Mouse (Mus musculus): ENCODE measurements at regions not wholly inside any gene's neighbourhood (a gene's known extent, or its start where the extent isn't known, plus 50 kb on each side); places are given as distances from the start of the nearest gene placed in this dataset.

DNA sequence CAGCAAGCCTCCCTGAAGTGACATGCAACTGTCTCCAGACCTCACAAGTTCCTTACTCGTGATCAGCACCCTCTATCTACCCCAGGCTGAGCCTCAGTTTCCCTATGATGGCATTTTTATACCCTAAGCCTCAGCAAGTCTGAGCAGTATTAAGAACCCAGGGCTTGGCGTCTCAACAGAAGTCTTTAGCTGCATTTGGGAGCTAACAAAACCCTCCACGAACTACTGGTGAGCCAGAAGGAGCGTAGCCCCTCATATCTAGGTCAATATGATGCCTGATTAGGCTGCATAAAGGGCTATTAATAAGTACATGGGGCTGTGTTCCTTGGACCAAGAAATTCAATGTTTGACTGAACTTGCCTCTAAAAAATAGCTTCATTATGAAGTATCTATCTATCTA lies 600.4 kb downstream of the Tox3 start:
- no peak for DNase-seq

DNA sequence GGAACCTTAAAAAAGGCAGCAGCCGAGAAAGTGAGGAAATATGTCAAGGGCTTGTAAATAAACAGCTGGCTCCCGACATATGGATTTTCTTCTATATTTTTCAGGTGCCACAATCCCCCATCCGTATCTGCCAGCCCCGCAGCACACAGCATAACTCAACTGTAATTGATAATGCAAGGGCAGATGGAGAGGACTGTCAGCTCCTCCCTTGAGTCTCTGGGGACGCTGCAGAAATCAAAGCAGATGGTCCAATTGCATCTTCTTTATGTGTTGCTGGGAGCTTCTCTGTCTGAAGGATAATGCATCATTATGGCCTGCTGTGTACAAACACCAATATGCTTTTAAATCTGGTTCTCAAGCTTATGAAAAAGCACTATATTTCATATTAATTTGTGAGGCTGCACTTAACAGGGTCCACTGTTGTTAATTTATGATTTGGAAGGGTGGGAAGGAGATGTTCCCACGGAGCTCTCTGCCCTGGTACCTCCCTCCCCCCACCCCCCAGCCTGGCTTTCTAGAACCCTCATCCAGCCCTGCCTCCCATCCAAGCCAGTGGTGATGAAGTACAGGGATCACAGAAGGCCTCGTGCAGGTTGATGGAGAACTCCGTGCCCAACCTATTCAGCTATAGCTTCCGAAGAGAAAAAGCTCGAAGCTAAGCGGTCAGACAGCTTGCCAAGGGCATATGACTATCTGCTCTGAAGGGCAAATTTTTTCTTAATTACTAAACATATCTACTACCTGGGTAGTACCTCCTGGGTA lies 603.7 kb downstream of the Tox3 start:
- no peak for DNase-seq

DNA sequence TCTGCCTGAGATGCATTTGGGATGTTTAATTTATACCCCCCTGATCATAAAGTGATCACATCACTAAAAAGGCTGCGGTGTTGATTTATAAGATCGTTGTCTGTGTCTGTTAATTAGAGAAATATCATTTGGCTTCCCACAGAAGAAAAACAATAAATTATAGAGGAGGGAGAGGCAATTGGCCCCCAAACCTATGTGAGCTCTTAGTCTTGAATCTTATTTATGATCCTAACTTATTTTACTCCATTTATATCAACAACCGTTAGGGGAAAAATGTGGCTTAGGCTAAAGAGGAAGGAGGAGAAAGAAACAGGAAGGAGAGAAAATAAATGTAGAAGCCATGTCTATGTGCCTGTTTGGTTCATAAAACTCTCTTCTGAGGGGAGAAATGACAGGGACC lies 609.5 kb downstream of the Tox3 start:
- no peak for DNase-seq

DNA sequence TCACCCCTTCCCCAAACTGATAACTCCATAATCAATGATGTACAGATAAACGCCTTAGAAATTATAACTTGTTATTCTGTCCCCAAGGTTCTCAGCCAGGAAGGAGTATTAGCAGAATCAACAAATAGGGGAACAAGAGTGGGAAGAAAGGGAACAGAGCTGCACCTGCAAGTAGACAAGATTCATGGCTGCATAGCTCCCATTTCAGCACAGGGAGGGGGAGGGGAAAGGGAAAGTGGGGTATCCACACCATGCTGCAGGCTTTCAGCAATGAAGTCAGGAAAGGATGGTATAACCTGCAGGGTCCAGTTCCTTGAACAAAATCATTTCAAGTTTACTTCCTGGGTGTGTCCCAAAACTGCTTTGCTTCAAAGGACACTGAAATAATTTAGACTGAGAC lies 610.5 kb downstream of the Tox3 start:
- no peak for DNase-seq

DNA sequence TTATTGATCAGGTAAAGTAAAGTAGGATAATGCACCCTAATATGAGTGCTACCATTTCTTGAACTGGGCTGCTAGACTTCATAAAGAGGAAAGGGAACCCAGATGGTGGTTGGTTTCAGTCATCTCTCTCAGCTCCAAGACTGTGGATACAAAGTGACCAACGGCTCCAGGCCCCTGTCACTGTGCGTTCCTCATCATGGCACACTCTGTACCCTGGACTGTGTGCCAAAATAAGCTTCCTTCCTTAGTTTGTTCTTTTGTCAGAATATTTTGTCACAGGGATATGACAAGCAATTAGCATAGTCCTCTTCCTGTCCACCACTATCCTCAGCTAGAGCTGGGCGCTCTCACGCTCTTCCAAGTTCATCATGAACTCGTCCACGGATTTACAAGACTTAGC lies 620.9 kb downstream of the Tox3 start:
- peak; percentile 8 to 40 for DNase-seq

DNA sequence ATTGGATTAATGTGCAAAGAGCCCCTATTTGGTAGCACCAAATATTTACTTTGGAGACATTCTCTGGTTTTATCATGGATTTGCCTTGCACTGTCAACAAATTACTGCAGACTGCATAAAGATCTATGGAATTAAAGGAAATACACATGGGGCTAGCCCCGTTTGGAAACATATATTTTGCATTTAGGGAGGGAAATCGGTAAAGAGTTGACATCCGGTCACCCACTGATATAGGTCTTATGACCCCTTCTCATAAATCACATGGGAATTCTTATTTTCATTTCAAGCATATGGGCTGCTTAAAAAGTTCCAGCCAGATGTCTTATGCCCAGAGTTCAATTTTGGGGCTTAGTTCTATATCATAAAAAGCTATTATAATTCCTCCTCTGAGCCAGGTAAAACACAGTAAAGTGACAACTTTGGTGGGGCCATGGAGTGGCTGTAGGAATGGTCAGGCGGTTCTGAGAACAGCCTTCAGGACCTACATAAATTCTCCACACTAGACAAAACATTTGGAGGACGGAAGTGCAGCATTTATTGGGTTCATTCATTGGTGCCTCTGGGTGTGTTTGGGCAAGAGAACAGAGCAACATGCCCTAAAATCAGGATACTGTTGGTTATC lies 626.3 kb downstream of the Tox3 start:
- DNase-seq = no peak

DNA sequence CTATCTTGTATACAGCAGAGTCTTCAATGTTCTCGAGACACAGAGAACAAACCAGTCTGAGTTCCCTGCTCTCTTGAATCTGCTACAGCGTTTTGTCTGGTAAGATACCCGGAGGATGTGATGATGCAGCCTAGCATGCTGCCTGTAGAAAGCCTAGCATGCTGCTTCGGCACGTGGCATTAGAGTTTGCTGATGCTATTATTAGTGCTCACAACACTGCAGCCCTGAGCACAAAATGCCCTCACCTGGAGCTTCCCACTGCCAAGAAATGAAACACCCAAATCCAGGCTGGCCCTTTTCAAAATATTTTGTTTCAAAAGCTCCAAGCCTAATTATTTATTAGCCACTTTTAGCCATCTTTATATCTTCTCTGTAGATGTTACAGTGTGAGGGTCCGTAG lies 634.3 kb downstream of the Tox3 start:
- DNase-seq = no peak

DNA sequence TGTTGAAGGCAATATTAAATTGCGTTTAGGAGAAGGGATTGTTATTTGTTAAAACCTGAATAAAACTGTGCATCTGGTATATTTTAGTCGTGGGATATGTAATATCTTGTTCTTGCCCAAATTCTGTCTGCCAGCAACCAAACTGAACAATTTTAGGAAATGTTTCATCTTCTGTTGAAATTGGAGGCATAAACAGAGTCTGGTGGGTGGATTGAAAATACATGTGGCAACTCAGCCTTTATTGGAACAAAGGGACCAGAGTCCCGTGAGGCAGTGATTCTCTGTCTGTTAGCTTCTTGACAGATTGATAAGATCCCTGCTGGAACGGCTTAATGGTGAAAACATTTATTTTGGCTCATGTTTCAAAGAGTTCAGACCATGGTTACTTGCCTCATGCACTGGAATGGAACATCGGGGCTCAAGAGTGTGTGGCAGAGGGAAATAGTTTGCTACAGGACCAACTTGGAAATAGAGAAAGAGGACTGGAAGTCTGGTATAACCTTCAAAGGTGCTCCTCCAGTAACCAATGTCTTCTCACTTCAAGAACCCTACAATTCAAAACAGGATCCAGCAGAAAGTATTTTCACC lies 640.7 kb downstream of the Tox3 start:
- no peak for DNase-seq

DNA sequence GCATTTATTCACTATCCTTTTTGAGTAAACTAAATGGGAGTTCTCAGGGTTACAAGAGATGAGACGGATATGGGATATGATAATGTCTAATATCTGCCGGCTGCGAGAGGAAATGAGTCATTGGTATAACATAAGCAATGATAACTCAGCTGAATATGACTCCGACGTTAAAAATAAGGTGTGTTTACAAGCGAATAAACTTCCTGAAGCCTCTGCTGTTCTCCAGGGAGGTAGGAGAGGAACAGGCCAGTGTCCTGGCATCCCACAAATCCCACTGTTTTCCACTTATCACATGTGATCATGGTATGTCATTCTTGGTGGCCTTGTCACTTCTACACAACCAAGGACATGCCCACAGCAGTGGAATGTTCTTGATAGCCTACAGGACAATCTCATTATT lies 641.7 kb upstream of the Sall1 start:
- DNase-seq = peak; percentile 5 to 51

DNA sequence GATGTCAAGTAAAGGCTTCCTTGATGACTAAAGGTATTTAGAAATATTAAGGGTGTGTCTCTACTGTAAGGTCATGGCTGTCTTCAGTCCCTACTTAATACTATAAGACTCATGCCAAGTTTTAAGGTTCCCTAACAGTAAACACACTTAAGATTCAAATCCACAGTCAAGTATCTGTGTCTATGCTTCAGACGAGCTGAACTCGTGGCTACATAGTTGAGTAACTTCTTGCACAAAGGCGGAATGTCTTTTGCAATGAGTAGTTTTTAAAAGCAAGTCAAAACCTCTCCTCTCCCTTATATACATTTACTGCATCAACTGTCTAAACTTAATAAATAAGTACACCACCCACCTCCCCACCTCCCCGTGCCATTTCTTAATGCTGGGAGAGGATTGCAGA lies 637.0 kb upstream of the Sall1 start:
- no peak for DNase-seq

DNA sequence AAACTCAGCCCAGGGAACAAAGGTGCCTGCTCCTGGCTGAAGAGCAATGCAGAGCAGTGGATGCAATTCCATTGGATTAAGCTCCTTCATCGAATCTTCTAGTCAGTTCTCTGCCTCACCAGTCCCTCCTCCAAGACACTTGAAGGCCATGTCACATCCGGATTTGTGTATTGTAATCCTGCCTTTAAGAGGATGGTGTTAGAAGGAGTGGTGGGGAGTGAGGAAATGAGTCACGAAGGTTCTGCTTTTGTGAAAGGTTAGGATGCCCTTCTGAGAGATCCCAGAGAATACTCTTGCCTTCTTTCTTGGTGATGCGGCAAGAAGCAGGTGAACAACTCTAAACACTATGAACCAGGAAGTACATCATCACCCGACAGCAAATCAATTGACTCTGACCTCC lies 636.4 kb upstream of the Sall1 start:
- no peak for DNase-seq

DNA sequence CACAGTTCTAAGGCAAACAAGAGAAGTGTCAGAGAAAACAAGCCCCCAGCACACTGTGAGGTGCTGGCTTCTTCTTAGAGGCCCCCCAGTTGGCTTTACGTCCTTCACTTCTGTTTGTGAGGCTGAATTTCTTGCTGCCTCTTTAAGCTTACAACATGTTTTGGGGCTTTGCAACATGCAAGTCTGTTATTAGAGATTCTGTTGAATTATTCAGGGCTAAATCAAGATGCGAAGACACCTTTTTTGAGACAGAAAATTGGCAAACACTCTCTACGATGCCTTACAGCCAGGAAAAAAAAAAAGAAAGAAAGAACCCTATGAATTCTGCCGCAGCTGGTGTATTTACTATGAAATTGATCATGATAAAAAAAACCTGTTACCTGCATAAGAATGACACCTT lies 635.6 kb upstream of the Sall1 start:
- no peak for DNase-seq

DNA sequence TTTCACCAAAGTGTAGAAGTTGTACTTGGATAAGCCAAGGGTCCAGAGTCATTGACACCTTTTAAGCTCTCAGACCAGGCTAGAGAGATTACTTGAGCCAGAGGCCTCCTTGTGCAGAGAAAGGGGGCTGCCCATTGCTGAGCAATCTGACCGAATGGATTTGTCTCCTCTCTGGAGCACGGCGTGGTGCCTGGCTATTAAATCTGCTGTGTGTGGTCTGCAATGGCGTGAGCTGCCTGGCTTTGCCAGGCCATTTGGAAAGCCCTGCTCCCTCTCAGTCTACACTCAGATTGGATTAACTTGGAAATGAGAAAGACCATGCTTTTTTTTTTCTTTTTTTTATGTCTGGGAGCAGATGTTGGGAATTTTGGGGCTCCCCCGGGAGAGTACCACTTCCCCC lies 633.3 kb upstream of the Sall1 start:
- no peak for DNase-seq

DNA sequence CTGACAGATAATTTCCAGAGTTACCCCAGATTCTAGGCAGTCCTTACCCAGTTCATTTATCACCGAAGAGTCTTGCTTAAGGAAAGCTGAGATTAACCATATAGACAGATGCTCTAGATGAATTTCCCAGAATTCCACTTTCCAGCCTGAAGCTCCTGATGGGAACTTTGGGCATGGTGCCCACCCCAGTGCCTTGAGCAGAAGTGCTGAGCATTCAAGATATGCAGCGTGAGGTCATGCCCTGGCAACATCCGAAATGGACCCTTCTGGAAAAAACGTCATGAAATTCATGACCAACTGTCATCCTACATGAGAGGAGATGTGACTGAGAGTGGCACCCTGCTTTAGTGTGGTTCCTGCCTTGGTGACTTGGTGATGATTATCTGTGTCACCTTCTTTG lies 629.9 kb upstream of the Sall1 start:
- no peak for DNase-seq

DNA sequence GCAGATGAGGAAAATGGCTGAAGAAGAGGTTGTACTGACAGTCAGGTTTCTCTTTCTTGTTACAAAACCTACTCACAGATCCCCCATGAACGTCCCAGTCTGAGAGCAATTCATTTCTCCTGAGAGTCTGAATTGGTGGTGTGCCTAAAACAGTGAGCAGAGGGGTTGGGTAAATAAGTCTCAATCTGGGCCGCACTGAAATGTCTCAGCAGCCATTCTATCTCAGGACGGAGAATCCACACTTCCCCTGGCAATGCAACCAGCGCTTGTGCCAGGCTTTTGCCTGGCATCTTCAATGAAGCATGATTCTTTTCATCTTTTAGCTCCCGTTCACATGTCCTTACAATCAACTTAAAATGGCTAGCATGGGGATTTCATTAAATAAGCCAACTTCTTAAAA lies 628.7 kb upstream of the Sall1 start:
- no peak for DNase-seq

DNA sequence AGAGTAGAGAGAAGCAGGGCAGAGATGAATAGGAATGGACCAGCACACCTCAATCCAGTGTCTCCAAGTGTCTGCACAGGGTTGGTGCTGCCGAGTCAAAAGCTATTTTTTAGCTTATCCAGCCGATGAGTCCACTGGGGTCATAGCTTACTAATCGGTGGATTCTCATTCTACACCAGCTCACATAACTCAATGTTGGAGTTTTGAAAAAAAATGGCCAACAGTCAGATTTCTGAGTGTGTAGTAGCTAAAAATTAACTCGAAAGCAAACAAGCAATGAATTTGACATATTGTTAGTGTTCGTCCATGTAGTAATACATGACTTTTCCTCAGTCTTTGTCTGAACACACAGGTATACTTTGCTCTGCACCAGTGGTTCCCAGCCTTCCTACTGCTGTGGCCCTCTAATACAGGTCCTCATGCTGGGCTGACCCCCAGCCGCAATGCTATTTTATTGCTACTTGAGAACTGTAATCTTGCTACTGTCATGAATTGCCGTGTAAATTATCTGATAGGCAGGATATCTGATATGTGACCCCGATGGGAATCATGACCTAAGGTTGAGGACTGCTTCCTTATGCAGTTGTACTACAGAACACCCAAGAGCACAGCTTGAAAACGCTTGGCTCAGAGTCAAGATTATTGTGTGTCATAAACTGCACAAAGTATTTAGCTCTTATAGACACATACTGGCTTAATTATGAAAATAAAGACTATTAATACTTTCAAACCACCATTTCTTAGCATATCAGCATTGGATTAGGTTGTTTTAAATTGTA lies 621.1 kb upstream of the Sall1 start:
- DNase-seq = no peak

DNA sequence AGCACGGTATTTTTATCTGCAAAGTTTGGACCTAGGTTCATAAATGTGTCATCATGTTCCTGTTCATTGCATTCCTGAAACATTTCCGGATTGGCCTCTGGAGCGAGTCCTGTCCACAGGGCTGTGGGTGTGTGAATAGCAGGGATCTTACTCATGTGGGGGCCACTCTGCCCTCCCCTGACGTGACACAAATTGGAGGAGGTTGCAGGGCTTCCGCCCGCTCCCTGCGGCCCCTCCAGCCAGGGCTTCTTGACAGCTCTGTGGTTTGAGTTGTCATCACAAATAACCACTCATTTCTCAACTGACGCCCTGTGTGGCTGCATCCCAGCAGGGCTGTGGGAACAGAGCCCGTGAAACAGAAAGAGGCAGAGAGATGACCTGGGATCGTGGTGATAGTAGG lies 619.9 kb upstream of the Sall1 start:
- peak; percentile 24 to 38 for DNase-seq

DNA sequence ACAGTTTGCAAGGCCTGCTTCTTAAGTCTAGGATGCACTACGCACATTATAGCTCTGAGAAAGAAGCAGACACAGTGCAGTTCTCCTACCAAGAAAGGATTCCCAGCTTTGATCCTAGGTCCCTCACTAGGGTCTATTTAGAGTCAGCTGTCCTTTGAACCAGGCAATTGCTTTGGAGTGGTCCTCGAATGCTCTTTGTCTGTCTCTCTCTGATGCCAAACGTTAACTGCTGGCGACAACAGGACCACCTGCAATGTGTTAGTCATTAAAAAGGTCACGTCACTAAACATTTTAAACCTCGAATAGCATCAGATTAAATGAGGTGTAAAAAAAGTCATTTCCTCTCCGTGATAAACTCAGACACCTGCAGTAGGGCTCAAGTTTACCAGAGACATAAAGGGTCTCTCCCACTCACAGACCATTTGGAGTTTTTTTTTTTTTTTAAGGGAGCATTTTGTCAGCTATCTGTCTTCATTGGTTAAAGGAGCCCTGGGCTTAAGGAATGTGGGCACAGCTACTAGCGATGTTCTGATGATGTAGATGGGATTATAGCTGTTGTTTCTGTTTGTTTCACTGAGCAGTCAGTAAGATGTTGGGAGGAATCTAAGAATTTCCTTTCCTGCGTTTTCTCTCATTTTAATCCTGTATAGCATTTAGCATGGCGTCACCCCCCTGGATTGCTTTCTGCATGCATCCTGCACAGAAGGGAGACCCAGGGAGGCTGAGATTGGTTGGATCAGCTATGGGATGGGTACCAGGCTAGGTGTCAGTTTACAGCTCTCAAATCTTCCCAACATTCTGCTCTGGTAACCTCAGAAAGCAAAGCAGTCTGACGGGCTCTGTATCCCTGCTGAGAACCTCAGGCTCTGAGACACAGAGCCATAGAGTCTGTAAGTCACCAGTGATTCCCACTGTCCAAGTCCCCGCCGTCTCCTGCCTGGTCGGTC lies 615.3 kb upstream of the Sall1 start:
- no peak for DNase-seq

DNA sequence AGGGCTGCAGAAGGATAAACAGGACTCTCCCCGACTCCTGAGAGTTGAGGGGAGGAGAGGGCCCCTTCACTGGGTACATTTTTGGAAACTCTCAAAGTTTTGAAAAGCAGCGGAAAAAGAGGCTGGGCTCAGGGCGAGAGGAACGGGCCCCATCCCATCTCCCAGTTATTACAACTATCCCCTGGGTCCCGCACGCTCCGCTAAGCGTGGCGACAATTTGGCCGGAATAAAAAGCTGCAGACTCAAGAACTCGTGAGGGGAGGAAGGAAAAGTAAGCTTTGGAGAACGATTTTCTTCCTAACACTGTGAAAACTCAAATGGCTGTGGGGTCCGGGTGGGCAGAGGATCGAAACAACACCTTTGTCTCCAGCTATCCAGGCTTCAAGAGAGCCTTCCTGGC lies 611.4 kb upstream of the Sall1 start:
- no peak for DNase-seq

DNA sequence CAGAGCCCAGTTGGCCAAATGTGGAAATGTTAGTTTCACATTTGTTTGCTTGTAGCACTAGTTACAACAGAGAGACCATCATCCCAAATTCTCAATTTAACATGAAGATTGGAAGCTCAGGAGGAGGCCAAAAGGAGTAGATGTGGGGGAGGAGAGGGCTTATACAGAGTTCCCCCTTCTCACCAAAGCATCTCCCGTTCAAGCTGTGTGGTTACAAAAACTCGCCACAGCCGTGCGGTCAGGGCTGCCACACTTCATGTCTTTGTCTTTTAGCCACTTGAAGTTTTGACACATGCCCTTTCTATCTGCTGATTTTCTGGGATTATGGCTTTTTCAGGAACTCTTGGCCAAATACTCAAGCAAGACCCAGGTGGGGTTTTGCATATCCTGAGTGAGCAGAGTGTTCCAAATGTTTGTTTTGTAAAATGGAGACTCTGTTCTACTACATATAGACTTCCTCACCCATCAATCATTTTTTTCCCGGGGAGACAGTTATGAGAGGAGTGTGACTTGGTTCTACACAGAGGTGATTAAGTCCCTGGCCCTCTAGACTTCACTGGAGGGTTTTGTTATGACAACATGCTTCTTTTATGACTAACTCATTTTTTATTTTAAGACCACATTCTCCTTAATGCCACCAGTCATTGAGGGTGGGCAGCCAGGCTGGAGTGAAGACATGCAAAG lies 605.4 kb upstream of the Sall1 start:
- no peak for DNase-seq

DNA sequence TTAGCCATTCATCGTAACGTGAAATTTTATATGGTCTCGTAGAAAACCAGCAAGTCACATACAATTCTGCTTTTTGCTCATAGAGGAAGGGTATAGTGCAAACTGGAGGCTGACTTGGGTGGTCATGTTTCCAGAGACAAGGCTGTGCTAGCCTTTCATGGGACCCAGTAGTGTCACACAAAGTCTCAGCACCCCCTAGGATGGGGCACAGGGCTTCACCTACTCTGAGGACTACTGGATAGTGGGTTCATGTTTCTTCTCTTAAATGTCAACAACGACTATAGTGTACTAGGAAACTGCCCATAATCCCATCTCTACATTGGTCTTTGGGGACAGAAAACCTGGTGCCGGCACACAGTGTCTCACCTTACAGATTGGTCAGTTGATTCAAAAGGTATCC lies 603.0 kb upstream of the Sall1 start:
- no peak for DNase-seq

DNA sequence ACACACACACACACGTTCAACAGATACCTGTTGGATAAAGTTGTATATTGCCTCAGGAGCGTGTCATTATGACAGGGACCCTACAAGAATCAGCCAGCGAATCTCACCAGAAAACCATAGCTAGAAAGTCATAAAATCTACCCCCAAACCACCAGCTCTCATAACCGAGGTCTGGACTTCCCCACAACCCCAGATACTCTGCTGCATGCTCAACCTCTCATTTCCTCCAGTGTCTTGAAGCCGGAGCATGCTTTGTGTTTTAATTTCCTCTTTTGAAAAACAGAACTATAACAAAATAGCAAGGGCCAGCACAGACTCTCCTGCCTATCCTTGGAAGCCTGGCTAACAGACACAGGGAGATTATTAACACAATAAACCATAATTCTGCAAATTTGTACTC lies 597.4 kb upstream of the Sall1 start:
- no peak for DNase-seq

All from lung, adult 18-20 months (tissue).